Mouse (Mus musculus): ENCODE measurements around the gene Slc4a10.
A peak's percentile ranks its signal among the peaks of the same experiment; 100 is the strongest.

The Slc4a10 gene

GRCm38 (mm10) chr2:62278779-62279178 lies 232.5 kb downstream of the Slc4a10 start:
- DNase-seq (ENCODE audit: low spot score) = no peak

- no peak for DNase-seq (ENCODE audit: low spot score)
These were observed 233.5 kb downstream of the Slc4a10 start for GRCm38 (mm10) chr2:62279777-62280176.

DNA sequence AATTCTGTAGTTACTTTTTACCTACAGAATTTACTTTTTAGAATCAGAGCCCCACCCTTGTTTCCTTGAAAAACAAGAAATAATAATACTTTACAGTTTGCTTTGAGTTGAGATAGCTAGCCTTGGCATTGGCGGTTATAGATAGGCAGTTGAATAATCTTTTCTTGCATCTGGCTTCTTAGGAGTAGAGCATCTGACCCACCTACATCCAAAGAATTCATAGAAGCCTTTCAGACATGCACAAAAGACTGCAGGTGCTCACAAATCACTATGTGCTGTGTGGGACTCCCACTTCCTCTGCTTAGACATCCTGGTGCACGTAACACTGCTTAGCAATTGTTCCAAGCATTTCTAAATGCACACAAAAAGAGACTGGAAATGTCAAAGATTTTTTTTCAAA lies 238.8 kb downstream of the Slc4a10 start:
- DNase-seq (ENCODE audit: low spot score) = no peak

DNA sequence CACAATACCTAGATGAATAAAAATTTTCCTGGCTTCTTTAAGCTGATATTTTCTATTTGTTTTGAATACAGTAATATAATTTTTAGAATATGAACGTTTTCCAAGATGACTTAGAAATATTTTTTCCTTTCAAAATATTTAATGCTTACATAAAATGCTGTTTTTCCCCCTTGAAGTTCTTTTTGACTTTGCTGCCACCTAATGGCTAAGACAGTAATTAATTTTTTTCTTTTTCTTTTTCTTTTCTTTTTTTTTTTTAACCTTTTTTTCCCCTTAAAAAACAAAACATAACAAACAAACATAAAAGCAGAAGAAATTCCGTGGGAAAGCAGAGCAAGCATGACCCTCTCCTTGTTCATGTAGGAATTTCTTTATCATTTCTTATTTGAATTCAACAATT lies 239.6 kb downstream of the Slc4a10 start:
- DNase-seq (ENCODE audit: low spot score) = peak; percentile 46

- no peak for DNase-seq (ENCODE audit: low spot score)
These were observed 241.3 kb downstream of the Slc4a10 start for GRCm38 (mm10) chr2:62287532-62287931.

DNA sequence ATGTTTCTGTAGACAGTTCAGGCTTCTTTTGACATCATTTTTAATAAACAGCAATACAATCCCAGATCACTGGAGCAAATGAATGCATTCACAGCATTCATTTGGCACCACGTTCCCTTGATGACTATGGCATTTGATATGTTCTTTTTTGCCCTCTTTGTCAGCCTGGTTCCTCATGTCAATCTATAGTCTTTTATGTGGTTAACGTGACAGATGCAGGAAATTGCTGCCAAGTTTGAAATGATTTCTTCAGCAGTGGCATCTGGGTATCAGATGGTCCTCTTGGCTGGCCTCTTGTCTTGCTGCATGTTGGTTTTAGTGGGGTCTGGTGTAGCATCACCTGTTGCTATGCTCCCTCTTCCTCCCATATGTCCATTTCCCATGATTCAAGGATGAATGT lies 247.6 kb downstream of the Slc4a10 start:
- DNase-seq (ENCODE audit: low spot score) = no peak

DNA sequence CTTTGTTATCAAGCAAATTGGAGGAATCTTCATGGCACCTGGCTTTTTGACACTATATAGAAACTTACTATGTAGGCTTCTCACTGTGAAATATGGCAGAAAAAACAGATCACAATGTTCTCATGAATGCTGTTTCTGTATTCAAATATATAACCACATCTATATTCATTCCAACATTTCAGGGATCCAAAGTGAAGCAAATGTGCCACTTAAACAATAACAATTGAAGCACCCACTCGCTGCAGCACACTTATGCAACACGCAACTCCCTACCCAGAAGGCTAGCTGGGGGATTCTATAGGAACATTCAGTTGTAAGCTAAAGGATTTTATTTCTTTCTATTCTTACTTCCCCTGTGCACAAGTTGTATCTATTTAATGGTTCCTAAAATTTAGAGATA lies 255.5 kb downstream of the Slc4a10 start:
- DNase-seq (ENCODE audit: low spot score) = no peak

DNA sequence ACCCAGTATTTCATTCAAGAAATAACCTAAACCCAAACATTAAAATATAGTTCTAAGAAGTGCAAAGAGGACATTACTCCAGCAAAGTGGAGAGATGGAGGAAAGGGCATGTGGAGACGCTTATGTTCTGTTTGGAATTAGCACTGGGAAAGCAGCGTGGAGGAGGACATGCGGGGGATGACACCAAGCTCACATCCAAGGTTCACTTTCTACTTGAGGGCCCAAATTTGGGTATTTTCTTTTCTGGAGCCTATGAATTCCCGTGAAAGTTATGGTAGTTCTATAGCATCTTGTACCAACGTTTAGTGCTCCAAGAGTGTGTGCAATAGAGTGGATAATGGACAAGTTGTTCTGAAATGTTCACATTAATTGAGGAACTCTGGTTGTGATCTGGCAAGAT lies 260.7 kb downstream of the Slc4a10 start:
- no peak for DNase-seq (ENCODE audit: low spot score)

GRCm38 (mm10) chr2:62307477-62307876 lies 261.2 kb downstream of the Slc4a10 start:
- DNase-seq (ENCODE audit: low spot score) = no peak

DNA sequence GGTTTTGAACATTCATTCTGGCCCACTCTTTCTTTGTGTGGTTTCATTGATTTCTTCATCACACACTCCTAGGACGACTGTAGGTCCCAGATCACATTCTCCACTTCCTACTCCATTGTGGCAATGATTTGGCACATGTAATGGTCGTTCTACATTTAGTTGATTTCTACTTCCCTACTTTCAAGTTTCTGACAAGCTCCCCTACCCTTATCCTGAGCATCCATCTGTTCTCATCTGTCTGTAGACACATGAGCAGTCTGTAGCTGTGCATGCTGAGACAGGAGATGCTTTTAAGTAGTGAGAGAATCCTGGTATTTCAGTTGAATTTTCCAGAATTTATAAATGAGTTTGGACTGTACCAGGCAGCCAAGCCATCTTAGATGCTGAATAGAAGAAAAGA lies 270.7 kb downstream of the Slc4a10 start:
- no peak for DNase-seq (ENCODE audit: low spot score)

DNA sequence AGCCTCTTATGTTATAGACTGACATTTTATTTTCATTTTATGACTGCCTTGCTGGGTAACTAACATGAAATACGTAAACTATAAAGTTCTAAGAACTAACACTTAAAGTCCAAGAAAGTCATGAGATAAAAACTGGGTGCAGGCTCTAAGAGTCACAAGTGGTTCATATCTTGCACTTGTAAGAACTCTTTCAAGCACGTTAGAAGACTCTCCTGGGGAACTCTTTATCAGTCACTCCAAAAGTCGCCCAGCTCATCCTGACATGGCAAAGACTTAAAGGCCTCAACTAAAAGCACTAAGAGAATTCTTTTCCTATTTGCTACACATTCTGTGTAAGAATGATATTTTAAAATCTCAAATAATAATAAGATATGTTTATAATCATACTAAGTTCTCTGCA lies 273.2 kb downstream of the Slc4a10 start:
- DNase-seq (ENCODE audit: low spot score) = no peak

- no peak for DNase-seq (ENCODE audit: low spot score)
These were observed 276.9 kb downstream of the Slc4a10 start for GRCm38 (mm10) chr2:62323078-62323637.

GRCm38 (mm10) chr2:62325388-62325787 lies 279.1 kb downstream of the Slc4a10 start:
- peak; percentile 5 for DNase-seq (ENCODE audit: low spot score)

DNA sequence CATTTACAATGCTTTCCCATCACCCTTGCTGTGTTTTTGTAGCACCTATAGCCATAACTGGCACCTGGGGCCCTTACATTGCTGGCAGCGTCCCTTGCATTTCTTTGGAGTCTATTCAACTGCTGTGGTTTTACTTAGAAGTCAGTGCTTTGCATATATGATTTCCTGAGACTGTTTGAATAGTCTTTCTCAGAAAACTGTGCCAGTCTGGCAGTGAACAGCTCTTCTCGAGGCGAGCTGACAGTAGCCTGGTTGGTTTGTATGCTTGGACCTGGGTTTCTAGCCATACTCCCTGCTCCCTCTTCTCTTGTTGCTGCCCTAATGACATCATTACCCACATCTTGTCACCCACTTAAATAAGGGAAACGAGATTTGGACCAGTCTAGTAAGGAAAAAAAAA lies 285.7 kb downstream of the Slc4a10 start:
- DNase-seq (ENCODE audit: low spot score) = no peak

DNA sequence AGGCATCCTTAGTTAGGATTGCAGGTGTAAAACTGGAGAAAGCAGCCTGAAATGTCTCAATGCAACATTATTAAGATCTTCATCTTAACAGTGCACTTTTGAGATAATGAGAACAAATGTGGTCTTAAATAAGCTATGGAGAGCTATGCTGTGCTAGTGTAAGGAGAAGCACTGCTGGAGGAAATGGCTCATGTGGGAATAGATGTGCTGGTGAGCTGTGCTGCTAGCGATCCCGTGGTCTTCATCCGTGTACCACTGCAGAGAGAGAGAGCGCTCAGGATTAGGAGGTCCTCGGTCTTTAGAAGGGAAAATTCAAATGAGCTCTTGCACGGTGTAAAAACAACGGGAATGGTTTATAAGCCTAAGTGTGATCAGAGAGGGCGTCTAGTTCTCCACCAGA lies 286.2 kb downstream of the Slc4a10 start:
- DNase-seq (ENCODE audit: low spot score) = no peak

DNA sequence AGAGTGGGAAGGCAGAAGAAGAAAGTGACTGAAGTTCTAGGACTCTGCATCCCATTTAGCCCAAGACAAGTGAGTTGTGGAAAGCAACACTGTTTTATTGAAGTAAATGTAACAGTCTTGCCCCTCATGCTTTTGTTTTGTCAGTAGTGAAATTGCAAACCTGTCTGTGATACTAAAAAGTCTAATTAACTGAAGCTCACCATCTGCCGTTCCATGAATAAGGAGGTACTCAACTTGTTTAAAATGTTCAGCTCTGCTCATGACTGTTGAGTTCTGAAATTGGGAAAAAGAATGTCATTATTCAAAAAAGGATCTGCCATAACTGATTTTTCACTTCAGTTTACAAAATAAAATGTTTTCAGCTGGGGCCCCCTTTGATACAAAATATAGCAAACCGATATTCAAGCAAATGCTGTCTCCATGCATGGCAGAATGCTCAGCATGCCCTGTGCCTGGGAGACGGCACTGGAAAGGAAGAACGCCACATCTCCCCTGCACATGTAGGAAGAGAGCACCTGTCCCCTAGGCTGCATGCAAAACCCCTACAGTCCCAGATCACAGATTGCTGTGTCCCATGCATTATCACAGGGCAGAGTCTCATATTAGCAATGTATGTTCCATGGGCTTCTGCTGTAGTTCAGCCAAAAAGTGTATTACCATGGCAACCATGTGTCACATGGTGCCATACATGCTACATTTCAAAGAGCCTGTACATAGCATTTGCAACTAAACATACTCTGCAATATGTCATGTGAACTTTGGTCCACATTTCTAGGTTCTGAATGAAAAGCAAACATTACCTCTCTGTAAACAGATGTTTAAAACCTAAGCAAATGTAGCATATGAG lies 288.4 kb downstream of the Slc4a10 start:
- DNase-seq (ENCODE audit: low spot score) = no peak

- DNase-seq (ENCODE audit: low spot score) = no peak
These were observed 290.8 kb downstream of the Slc4a10 start for GRCm38 (mm10) chr2:62337086-62337485.

DNA sequence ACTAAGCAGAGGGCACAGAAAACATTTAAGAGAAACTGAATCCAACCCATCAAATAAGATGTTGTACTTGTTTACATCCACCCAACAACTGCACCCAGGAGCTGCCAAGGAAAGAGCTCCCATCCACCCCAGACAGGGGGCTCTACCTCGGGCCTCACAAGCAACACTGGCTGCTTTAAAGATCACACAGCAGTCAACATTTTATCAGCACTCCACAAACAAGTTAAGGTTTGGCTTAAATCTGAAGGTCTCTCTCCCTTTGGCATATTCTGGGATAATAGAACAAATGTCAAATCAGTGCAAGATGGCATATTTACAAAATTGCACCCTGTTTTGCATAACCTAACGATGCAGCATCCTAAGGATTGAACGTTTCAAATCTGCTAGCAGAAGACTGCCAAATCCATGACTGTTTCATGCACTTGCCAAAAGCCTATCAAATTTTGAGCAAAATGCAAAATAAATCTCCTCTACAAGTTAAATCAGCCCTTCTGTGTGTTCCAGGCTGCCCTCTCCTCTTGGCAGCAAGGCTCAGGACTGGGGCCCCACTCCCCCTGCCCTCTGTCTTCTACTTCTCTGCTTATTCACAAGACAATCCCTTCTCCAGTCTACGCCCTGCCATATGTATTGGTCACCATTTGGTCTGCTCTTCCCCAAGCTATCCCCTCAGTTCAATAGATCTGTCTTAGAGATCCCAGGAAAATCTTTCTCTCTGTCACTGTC lies 293.1 kb downstream of the Slc4a10 start:
- DNase-seq (ENCODE audit: low spot score) = no peak

DNA sequence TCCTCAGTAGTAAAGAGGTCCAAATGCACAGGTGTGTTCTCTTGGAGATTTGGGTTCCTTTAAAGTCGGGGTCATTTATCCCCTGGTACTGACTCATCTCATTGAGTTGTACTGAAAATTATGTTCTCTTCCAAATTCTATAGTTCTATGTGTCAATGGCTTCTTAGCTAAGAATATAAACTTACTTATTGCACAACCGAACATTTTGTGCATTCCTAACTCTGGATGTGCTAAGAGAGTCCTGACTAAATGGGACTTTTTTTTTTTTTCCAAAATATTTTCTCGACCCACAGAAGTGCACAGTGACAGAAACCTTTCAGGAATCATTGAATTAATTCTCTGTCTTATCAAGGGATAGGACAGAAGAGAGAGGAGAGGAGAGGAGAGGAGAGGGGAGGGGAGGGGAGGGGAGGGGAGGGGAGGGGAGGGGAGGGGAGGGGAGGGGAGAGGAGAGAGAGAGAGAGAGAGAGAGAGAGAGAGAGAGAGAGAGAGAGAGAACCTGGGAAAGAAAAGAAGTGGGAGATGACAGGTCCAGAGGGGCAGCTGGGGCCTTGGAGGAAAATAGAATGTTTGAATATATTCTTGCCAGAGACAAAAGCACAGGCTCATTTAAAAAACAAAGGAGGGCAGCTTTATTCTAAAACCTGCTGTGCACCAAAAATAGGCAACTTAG lies 294.9 kb downstream of the Slc4a10 start:
- DNase-seq (ENCODE audit: low spot score) = no peak

DNA sequence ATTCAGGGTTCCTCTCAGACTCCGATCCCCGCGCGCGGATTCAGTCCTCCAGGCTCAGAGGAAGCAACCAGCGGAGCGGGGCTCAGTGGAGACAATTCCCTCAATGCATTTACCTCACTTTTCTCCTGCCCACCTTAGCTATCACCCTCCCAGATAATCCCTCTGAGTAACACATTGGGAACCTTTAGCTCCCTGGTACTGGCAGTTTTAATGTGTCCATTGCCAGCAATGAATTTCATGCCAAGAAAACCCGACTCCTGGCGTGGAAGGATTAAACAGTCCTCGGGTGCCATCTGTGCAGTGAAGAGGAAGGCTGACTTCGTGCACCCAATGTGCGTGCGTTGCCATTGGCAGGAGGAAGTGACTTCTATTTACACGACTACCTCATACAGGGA lies 295.5 kb downstream of the Slc4a10 start:
- no peak for DNase-seq (ENCODE audit: low spot score)

- DNase-seq (ENCODE audit: low spot score) = no peak
These were observed 298.1 kb downstream of the Slc4a10 start for GRCm38 (mm10) chr2:62344367-62344766.

GRCm38 (mm10) chr2:62346771-62347170 lies 300.5 kb downstream of the Slc4a10 start:
- no peak for DNase-seq (ENCODE audit: low spot score)

DNA sequence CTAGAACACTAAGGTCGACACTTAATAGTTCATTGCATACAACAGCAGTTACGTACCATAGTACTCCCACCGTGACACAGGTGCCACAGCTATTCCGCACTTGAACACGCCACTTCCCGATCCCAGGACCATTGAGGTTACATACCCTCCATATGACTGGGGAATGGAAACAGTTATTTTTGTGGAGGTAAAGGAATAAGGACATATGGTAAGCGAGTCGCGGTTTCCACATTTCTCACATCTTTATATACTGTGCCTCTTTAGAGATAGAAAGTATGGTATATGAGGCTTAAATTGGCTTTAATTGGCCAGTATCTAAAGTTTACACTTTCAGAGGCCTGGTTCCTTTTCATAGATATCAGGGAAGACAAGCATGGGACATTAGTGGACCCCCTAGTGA lies 301.5 kb downstream of the Slc4a10 start:
- no peak for DNase-seq (ENCODE audit: low spot score)

Data from adipocyte (in vitro differentiated cells).